Mouse (Mus musculus): ENCODE measurements around the gene B4galt4.

GRCm38 (mm10) chr16:38742659-38743131 is 631 bp downstream of the B4galt4 start:
- TF ChIP-seq HCFC1 (IDR thresholded peaks at IDR 0.05; ENCODE audit: borderline replicate concordance, insufficient read depth, low read length) (no peak), CHD2 (IDR thresholded peaks at IDR 0.05; ENCODE audit: low read depth, low read length) (no peak), MAFK (IDR thresholded peaks at IDR 0.05; ENCODE audit: insufficient read depth, low read depth, low read length) (no peak), ZNF384 (IDR thresholded peaks at IDR 0.05; ENCODE audit: low read depth, low read length) (no peak)

Data from ES-E14 (cell line).